Mouse (Mus musculus) myocyte (in vitro differentiated cells): Measurements from ENCODE around the gene Cers6. TPM values are rescaled to one million over a fixed set of nuclear protein-coding genes. Genes with fewer than 3 reads are reported as not detected.
A peak's percentile ranks its signal among the peaks of the same experiment; 100 is the strongest.

Source experiments
- H3K27me3 ChIP-seq: one replicate; pipeline ENCODE4 v1.6.1; 2011; ENCODE audit not compliant: control insufficient read depth, insufficient read depth, insufficient read length
- H3K36me3 ChIP-seq: one replicate; pipeline ENCODE4 v1.6.1; 2011; ENCODE audit not compliant: control insufficient read depth, insufficient read depth
- H3K4me2 ChIP-seq: one replicate; pipeline ENCODE4 v1.6.1; 2011; ENCODE audit warnings: low read depth, control low read depth
- H3K4me3 ChIP-seq: one replicate; pipeline ENCODE4 v1.5.1; 2011; ENCODE audit warnings: mild to moderate bottlenecking, control low read depth, moderate library complexity
- H3K79me2 ChIP-seq: one replicate; pipeline ENCODE4 v1.6.1; 2011; ENCODE audit not compliant: control insufficient read depth, insufficient read depth
- H3ac ChIP-seq: one replicate; pipeline ENCODE4 v1.6.1; 2011; ENCODE audit not compliant: control insufficient read depth, insufficient read length
- CEBPB ChIP-seq: IDR thresholded peaks from 2 replicates; pipeline ENCODE4 v1.6.1; 2011; ENCODE audit warnings: mild to moderate bottlenecking, moderate library complexity; ENCODE audit not compliant: poor library complexity, insufficient read depth, severe bottlenecking
- E2F4 ChIP-seq: IDR thresholded peaks from one replicate; pipeline ENCODE4 v1.6.1; 2011; ENCODE audit warnings: mild to moderate bottlenecking, control low read depth, moderate library complexity; ENCODE audit not compliant: insufficient read depth
- MAX ChIP-seq: IDR thresholded peaks from one replicate; pipeline ENCODE4 v1.6.1; 2011; ENCODE audit warnings: low read depth, mild to moderate bottlenecking, control low read depth
- MYOD1 ChIP-seq, 3 experiments: IDR thresholded peaks; one replicate each; pipeline ENCODE4 v1.6.1; 2011; ENCODE audit warnings: control low read depth in 2 of 3, low read depth in 2 of 3, mild to moderate bottlenecking in 2 of 3, moderate library complexity in 1 of 3; ENCODE audit not compliant: insufficient read length in 2 of 3, control insufficient read depth in 1 of 3
- MYOG ChIP-seq, 3 experiments: IDR thresholded peaks; one replicate each; pipeline ENCODE4 v1.6.1; 2011; ENCODE audit warnings: control low read depth in 2 of 3, low read depth in 2 of 3, mild to moderate bottlenecking in 2 of 3; ENCODE audit not compliant: insufficient read length in 2 of 3, control insufficient read depth in 1 of 3, insufficient read depth in 1 of 3
- POLR2A ChIP-seq: IDR thresholded peaks from one replicate; pipeline ENCODE4 v1.6.1; 2011; ENCODE audit warnings: low read depth, mild to moderate bottlenecking, control low read depth, moderate library complexity; ENCODE audit not compliant: insufficient read length
- POLR2AphosphoS2 ChIP-seq: IDR thresholded peaks from one replicate; pipeline ENCODE4 v1.6.1; 2011; ENCODE audit warnings: low read depth, control low read depth; ENCODE audit not compliant: insufficient read length
- REST ChIP-seq: IDR thresholded peaks from one replicate; pipeline ENCODE4 v1.6.1; 2011; ENCODE audit warnings: mild to moderate bottlenecking, control low read depth, moderate library complexity; ENCODE audit not compliant: insufficient read depth, insufficient read length
- SRF ChIP-seq: IDR thresholded peaks from one replicate; pipeline ENCODE4 v1.6.1; 2011; ENCODE audit warnings: low read depth; ENCODE audit not compliant: control insufficient read depth, insufficient read length
- TCF12 ChIP-seq: IDR thresholded peaks from one replicate; pipeline ENCODE4 v1.6.1; 2011; ENCODE audit warnings: mild to moderate bottlenecking, control low read depth; ENCODE audit not compliant: poor library complexity, insufficient read depth, severe bottlenecking
- TCF3 ChIP-seq: IDR thresholded peaks from one replicate; pipeline ENCODE4 v1.6.1; 2011; ENCODE audit warnings: low read depth, control low read depth; ENCODE audit not compliant: insufficient read length
- USF1 ChIP-seq: IDR thresholded peaks from one replicate; pipeline ENCODE4 v1.6.1; 2011; ENCODE audit warnings: low read depth, mild to moderate bottlenecking, control low read depth, moderate library complexity
- polyA plus RNA-seq: library from polyadenylated mRNA; unstranded; fragments of >200 nt; fragmentation: generic; extraction: Trizol; gene quantifications from one replicate; pipeline ENCODE4 v1.2.1, GENCODE M21; 2012; ENCODE audit warnings: missing spikeins

Cers6 gene
- polyA plus RNA-seq, 1 experiment, result 16.5 TPM

GRCm38 (mm10) chr2:68983431-68983830, 122.2 kb downstream of the Cers6 start:
- no peaks in the 10 kb centered on the region for H3K36me3 ChIP-seq
- H3K27me3 ChIP-seq, result no peaks in the 10 kb centered on the region
- H3K4me2 ChIP-seq, result peak overlapping the region; percentile 61
- peaks cover 24% of the 10 kb centered on the region for H3K79me2 ChIP-seq
- no peak overlapping the region for H3K4me3 ChIP-seq
- no peak overlapping the region for H3ac ChIP-seq
- TF ChIP-seq POLR2AphosphoS2, result no peak
- peak; percentile 57 for TF ChIP-seq TCF12
- no peak for TF ChIP-seq POLR2A
- peak; percentile 86; the same call in 1 of the 2 replicates for TF ChIP-seq CEBPB
- no peak for TF ChIP-seq USF1
- TF ChIP-seq E2F4, result no peak
- TF ChIP-seq SRF, result no peak
- TF ChIP-seq MAX, result peak; percentile 45
- TF ChIP-seq TCF3, result no peak
- no peak for TF ChIP-seq REST
- no peak for TF ChIP-seq MYOG (IDR thresholded peaks at IDR 0.05; ENCODE audit: control insufficient read depth in 1 of 3, insufficient read depth in 1 of 3, insufficient read length in 2 of 3, low read depth in 2 of 3)
- peak in 1 of 3 experiments; percentile 46 for TF ChIP-seq MYOD1 (IDR thresholded peaks at IDR 0.05; ENCODE audit: control insufficient read depth in 1 of 3, insufficient read length in 2 of 3, low read depth in 2 of 3)

DNA sequence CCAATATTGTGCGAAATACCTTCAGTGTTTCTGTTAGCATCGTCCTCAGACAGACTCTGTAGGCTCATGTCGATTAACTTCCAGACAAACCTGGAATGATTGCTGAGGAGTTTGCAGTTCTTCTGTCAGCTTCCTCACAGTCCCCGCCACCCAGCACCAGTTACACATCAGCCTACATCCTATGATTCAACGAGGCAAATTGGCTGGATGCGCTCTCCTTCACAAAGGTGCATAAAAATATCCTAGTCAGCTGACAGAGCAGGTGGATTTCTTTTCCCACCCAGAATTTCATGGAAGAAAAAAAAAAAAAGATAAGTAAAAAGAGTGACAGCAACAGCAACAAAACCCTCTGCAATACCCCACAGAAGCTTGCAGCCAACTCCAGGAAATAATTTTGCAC, 127.9 kb downstream of the Cers6 start:
- no peak overlapping the region for H3ac ChIP-seq
- no peaks in the 10 kb centered on the region for H3K27me3 ChIP-seq
- no peak for TF ChIP-seq USF1
- H3K36me3 ChIP-seq, result no peaks in the 10 kb centered on the region
- peaks cover 13% of the 10 kb centered on the region for H3K79me2 ChIP-seq
- H3K4me3 ChIP-seq, result no peak overlapping the region
- no peak overlapping the region for H3K4me2 ChIP-seq

- H3K36me3 ChIP-seq, result no peaks in the 10 kb centered on the region
- no peaks in the 10 kb centered on the region for H3K27me3 ChIP-seq
- no peak overlapping the region for H3K4me2 ChIP-seq
- TF ChIP-seq POLR2AphosphoS2, result no peak
- no peak for TF ChIP-seq CEBPB
- TF ChIP-seq MYOG (IDR thresholded peaks at IDR 0.05; ENCODE audit: control insufficient read depth in 1 of 3, insufficient read depth in 1 of 3, insufficient read length in 2 of 3, low read depth in 2 of 3), result no peak
- TF ChIP-seq USF1, result no peak
- TF ChIP-seq POLR2A, result no peak
- no peak for TF ChIP-seq TCF3
- TF ChIP-seq E2F4, result no peak
- TF ChIP-seq MAX, result no peak
- no peak for TF ChIP-seq SRF
- TF ChIP-seq REST, result no peak
- no peaks in the 10 kb centered on the region for H3K79me2 ChIP-seq
- no peak overlapping the region for H3K4me3 ChIP-seq
- H3ac ChIP-seq, result no peak overlapping the region
These were observed 131.4 kb downstream of the Cers6 start for GRCm38 (mm10) chr2:68992629-68993028.

- no peak overlapping the region for H3ac ChIP-seq
- TF ChIP-seq TCF12 (no peak), MAX (no peak), REST (no peak), SRF (no peak)
- no peaks in the 10 kb centered on the region for H3K36me3 ChIP-seq
- H3K4me2 ChIP-seq, result no peak overlapping the region
- no peak overlapping the region for H3K4me3 ChIP-seq
- H3K79me2 ChIP-seq, result no peaks in the 10 kb centered on the region
- H3K27me3 ChIP-seq, result no peaks in the 10 kb centered on the region
These were observed 133.2 kb downstream of the Cers6 start for GRCm38 (mm10) chr2:68994441-68994840.

GRCm38 (mm10) chr2:68995723-68996122, 134.5 kb downstream of the Cers6 start:
- H3K79me2 ChIP-seq, result no peaks in the 10 kb centered on the region
- no peak for TF ChIP-seq REST
- H3K27me3 ChIP-seq, result no peaks in the 10 kb centered on the region
- H3K4me3 ChIP-seq, result no peak overlapping the region
- H3ac ChIP-seq, result no peak overlapping the region
- no peak overlapping the region for H3K4me2 ChIP-seq
- H3K36me3 ChIP-seq, result no peaks in the 10 kb centered on the region

- Histone ChIP-seq H3K36me3 (no peaks in the 10 kb centered on the region), H3K4me3 (no peak overlapping the region)
- no peak for TF ChIP-seq MAX
- no peak for TF ChIP-seq POLR2AphosphoS2
- TF ChIP-seq E2F4, result no peak
- TF ChIP-seq REST, result no peak
- TF ChIP-seq USF1, result no peak
- TF ChIP-seq TCF12, result no peak
- no peak for TF ChIP-seq MYOD1 (IDR thresholded peaks at IDR 0.05; ENCODE audit: control insufficient read depth in 1 of 3, insufficient read length in 2 of 3, low read depth in 2 of 3)
- no peak for TF ChIP-seq CEBPB
- no peak for TF ChIP-seq TCF3
- TF ChIP-seq MYOG (IDR thresholded peaks at IDR 0.05; ENCODE audit: control insufficient read depth in 1 of 3, insufficient read depth in 1 of 3, insufficient read length in 2 of 3, low read depth in 2 of 3), result no peak
- no peak for TF ChIP-seq POLR2A
- TF ChIP-seq SRF, result no peak
These were observed 135.0 kb downstream of the Cers6 start for GRCm38 (mm10) chr2:68996268-68996667.

More at GRCm38 (mm10) chr2:68996268-68996667, 135.0 kb downstream of the Cers6 start:
- no peak overlapping the region for H3K4me2 ChIP-seq
- no peaks in the 10 kb centered on the region for H3K79me2 ChIP-seq
- no peak overlapping the region for H3ac ChIP-seq
- no peaks in the 10 kb centered on the region for H3K27me3 ChIP-seq
